Mouse (Mus musculus) brain, embryonic 14.5 days (tissue): ENCODE measurements around the gene Insl6.

Source experiments
- CTCF ChIP-seq: fragments of 200-500 bp; IDR thresholded peaks from 2 replicates; pipeline ENCODE4 v1.5.1; 2012; ENCODE audit warnings: inconsistent platforms, mild to moderate bottlenecking, moderate library complexity, borderline replicate concordance; ENCODE audit not compliant: insufficient read depth, insufficient read length; ENCODE audit errors: extremely low read depth
- POLR2A ChIP-seq: fragments of 200-500 bp; IDR thresholded peaks from 2 replicates; pipeline ENCODE4 v1.6.1; 2012; ENCODE audit warnings: mild to moderate bottlenecking, inconsistent platforms, borderline replicate concordance; ENCODE audit not compliant: poor library complexity, insufficient read depth, insufficient read length, severe bottlenecking; ENCODE audit errors: extremely low read depth

- no peak for TF ChIP-seq POLR2A
- TF ChIP-seq CTCF: no peak
Observed at GRCm38 (mm10) chr19:29312661-29313060, 12.5 kb downstream of the Insl6 start.
